Mouse (Mus musculus): Measurements from ENCODE around the gene Cpm.
"Not testable (repeated sequence)": the region's sequence is repeated elsewhere in the genome, so short reads cannot be mapped to it uniquely, and the experiment has no call there.

Gene Cpm

GRCm38 (mm10) chr10:117707114-117707838 lies 78.0 kb downstream of the Cpm start:
- DNase-seq = no peak

- DNase-seq = no peak
Measured at GRCm38 (mm10) chr10:117708376-117708775, 79.1 kb downstream of the Cpm start.

- DNase-seq = no peak
Measured at GRCm38 (mm10) chr10:117708856-117709255, 79.6 kb downstream of the Cpm start.

GRCm38 (mm10) chr10:117709326-117709830 lies 80.1 kb downstream of the Cpm start:
- DNase-seq = no peak

GRCm38 (mm10) chr10:117709930-117710603 lies 80.8 kb downstream of the Cpm start:
- DNase-seq = peak; percentile 89

GRCm38 (mm10) chr10:117710604-117711141 lies 81.4 kb downstream of the Cpm start, which contains the start of gene Mdm2:
TSS of gene Mdm2 (minus strand) at chr10:117710758.
- DNase-seq = peak; percentile 99

- DNase-seq = peak; percentile 56
Measured at GRCm38 (mm10) chr10:117711408-117711807, 82.1 kb downstream of the Cpm start.

GRCm38 (mm10) chr10:117712191-117712754 lies 83.0 kb downstream of the Cpm start:
- no peak for DNase-seq

- DNase-seq = no peak
Measured at GRCm38 (mm10) chr10:117712871-117713270, 83.6 kb downstream of the Cpm start.

GRCm38 (mm10) chr10:117713466-117713865 lies 84.2 kb downstream of the Cpm start:
- DNase-seq = no peak

- DNase-seq = no peak
Measured at GRCm38 (mm10) chr10:117714048-117714545, 84.8 kb downstream of the Cpm start.

GRCm38 (mm10) chr10:117714928-117715500 lies 85.7 kb downstream of the Cpm start:
- DNase-seq = no peak

- not testable (repeated sequence) for DNase-seq
Measured at GRCm38 (mm10) chr10:117715654-117716053, 86.4 kb downstream of the Cpm start.

- DNase-seq = no peak
Measured at GRCm38 (mm10) chr10:117716686-117717085, 87.4 kb downstream of the Cpm start.

GRCm38 (mm10) chr10:117717583-117717982 lies 88.3 kb downstream of the Cpm start:
- DNase-seq = peak; percentile 83

GRCm38 (mm10) chr10:117718161-117719119 lies 89.1 kb downstream of the Cpm start:
- DNase-seq = peak; percentile 77

- no peak for DNase-seq
Measured at GRCm38 (mm10) chr10:117724136-117724718, 94.9 kb downstream of the Cpm start.

- no peak for DNase-seq
Measured at GRCm38 (mm10) chr10:117724804-117725361, 95.6 kb downstream of the Cpm start.

GRCm38 (mm10) chr10:117725671-117726070 lies 96.4 kb downstream of the Cpm start:
- no peak for DNase-seq

- DNase-seq = no peak
Measured at GRCm38 (mm10) chr10:117726350-117726749, 97.0 kb downstream of the Cpm start.

GRCm38 (mm10) chr10:117726888-117727385 lies 97.6 kb downstream of the Cpm start:
- DNase-seq = no peak
